Mouse (Mus musculus): ENCODE measurements around the gene Pafah1b2.

Gene Pafah1b2

GRCm38 (mm10) chr9:45939794-45940193 is 72.7 kb downstream of the Pafah1b2 start:
- no peak for DNase-seq

- DNase-seq = no peak
Measured at GRCm38 (mm10) chr9:45938952-45939637, 73.4 kb downstream of the Pafah1b2 start.

GRCm38 (mm10) chr9:45938088-45938487 is 74.4 kb downstream of the Pafah1b2 start:
- no peak for DNase-seq

- DNase-seq = peak; percentile 58 to 63
Measured at GRCm38 (mm10) chr9:45936883-45937282, 75.6 kb downstream of the Pafah1b2 start.

GRCm38 (mm10) chr9:45935628-45936210 is 76.8 kb downstream of the Pafah1b2 start, which contains the start of gene Tagln:
Gene Tagln, minus strand, starts transcription at chr9:45936058.
- no peak for DNase-seq

GRCm38 (mm10) chr9:45932571-45933415 is 79.7 kb downstream of the Pafah1b2 start:
- DNase-seq = no peak

GRCm38 (mm10) chr9:45931958-45932357 is 80.5 kb downstream of the Pafah1b2 start:
- DNase-seq = no peak

GRCm38 (mm10) chr9:45929285-45929684 is 83.2 kb downstream of the Pafah1b2 start:
- no peak for DNase-seq

GRCm38 (mm10) chr9:45919895-45920294 is 92.6 kb downstream of the Pafah1b2 start:
- no peak for DNase-seq

- DNase-seq = no peak
Measured at GRCm38 (mm10) chr9:45917041-45917934, 95.2 kb downstream of the Pafah1b2 start.

GRCm38 (mm10) chr9:45915659-45916058 is 96.8 kb downstream of the Pafah1b2 start:
- DNase-seq = no peak

All from B cell, adult 2 months (primary cell).